Mouse (Mus musculus): ENCODE results near the gene Ptgfrn. TPM values are rescaled to one million over a fixed set of nuclear protein-coding genes. Genes with fewer than 3 reads are reported as not detected.

The Ptgfrn gene
- total and polyA plus RNA-seq, 3 experiments, result not detected

- TF ChIP-seq GABPA (IDR thresholded peaks at IDR 0.05; ENCODE audit: low read depth, low read length), result no peak
- H3K4me1 ChIP-seq (ENCODE audit: control insufficient read depth in 1 of 2, insufficient read depth in 2 of 2, low read length in 2 of 2), result no peaks in the 10 kb centered on the region
- H3K27ac ChIP-seq (ENCODE audit: control insufficient read depth, low read depth, low read length), result no peak overlapping the region
- no peaks in the 10 kb centered on the region for H3K79me2 ChIP-seq (ENCODE audit: control insufficient read depth, insufficient read depth, low read length, poor library complexity)
- no peak overlapping the region for H3K9ac ChIP-seq (ENCODE audit: control insufficient read depth, low read depth, low read length, poor library complexity, severe bottlenecking)
- DNase-seq (ENCODE audit: low read depth, low spot score), result no peak
- no peaks in the 10 kb centered on the region for H3K9me3 ChIP-seq (replicated peaks; ENCODE audit: insufficient read depth, low read length)
- no peaks in the 10 kb centered on the region for H3K36me3 ChIP-seq (ENCODE audit: control insufficient read depth in 1 of 2, insufficient read depth in 2 of 2, low read length in 2 of 2)
- H3K27me3 ChIP-seq (ENCODE audit: control insufficient read depth in 1 of 2, insufficient read depth in 2 of 2, low read length in 2 of 2), result no peaks in the 10 kb centered on the region; a peak in 1 of 4 replicates
- H3K4me3 ChIP-seq (ENCODE audit: control insufficient read depth in 1 of 2, insufficient read depth in 1 of 2, low read depth in 2 of 2, low read length in 2 of 2), result no peak overlapping the region
Measured at GRCm38 (mm10) chr3:101047586-101048275, 62.3 kb downstream of the Ptgfrn start.

GRCm38 (mm10) chr3:101045431-101045830 lies 64.6 kb downstream of the Ptgfrn start:
- Histone ChIP-seq H3K4me3 (ENCODE audit: control insufficient read depth in 1 of 2, insufficient read depth in 1 of 2, low read depth in 2 of 2, low read length in 2 of 2) (no peak overlapping the region), H3K27ac (ENCODE audit: control insufficient read depth, low read depth, low read length) (no peak overlapping the region), H3K27me3 (ENCODE audit: control insufficient read depth in 1 of 2, insufficient read depth in 2 of 2, low read length in 2 of 2) (no peaks in the 10 kb centered on the region), H3K36me3 (ENCODE audit: control insufficient read depth in 1 of 2, insufficient read depth in 2 of 2, low read length in 2 of 2) (no peaks in the 10 kb centered on the region), H3K9ac (ENCODE audit: control insufficient read depth, low read depth, low read length, poor library complexity, severe bottlenecking) (no peak overlapping the region), H3K9me3 (replicated peaks; ENCODE audit: insufficient read depth, low read length) (no peaks in the 10 kb centered on the region), H3K79me2 (ENCODE audit: control insufficient read depth, insufficient read depth, low read length, poor library complexity) (no peaks in the 10 kb centered on the region), H3K4me1 (ENCODE audit: control insufficient read depth in 1 of 2, insufficient read depth in 2 of 2, low read length in 2 of 2) (no peaks in the 10 kb centered on the region)
- DNase-seq (ENCODE audit: low read depth, low spot score), result no peak
- TF ChIP-seq JUND (IDR thresholded peaks at IDR 0.05; ENCODE audit: low read depth, low read length), result no peak
- no peak for TF ChIP-seq MYC (IDR thresholded peaks at IDR 0.05; ENCODE audit: low read depth, low read length)
- no peak for TF ChIP-seq RCOR1 (IDR thresholded peaks at IDR 0.05; ENCODE audit: low read depth, low read length)
- TF ChIP-seq UBTF (IDR thresholded peaks at IDR 0.05; ENCODE audit: borderline replicate concordance, insufficient read depth, low read depth, low read length), result no peak
- no peak for TF ChIP-seq SMC3 (IDR thresholded peaks at IDR 0.05; ENCODE audit: low read depth, low read length)

DNA sequence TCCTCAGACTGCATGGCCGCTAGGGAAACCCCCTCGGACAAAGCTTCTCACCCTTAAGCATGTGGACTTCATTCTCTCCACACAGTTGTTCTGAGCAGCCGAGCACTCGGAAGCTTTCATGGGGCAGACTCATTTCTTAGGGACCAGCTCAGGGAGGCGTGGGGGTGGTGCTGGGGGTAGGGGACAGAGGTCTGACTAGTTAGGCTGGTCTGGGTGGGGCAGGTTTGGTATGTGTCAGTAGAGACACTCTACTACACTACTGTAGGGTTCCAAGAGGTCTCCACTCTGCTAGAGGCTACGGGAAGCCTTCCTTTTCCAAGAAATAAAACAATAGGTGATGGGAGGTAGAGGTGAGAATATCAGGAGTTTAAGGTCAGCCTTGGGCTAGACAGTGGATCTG lies 65.4 kb downstream of the Ptgfrn start:
- no peak for DNase-seq (ENCODE audit: low read depth, low spot score)
- Histone ChIP-seq H3K4me1 (ENCODE audit: control insufficient read depth in 1 of 2, insufficient read depth in 2 of 2, low read length in 2 of 2) (no peaks in the 10 kb centered on the region), H3K36me3 (ENCODE audit: control insufficient read depth in 1 of 2, insufficient read depth in 2 of 2, low read length in 2 of 2) (no peaks in the 10 kb centered on the region), H3K4me3 (ENCODE audit: control insufficient read depth in 1 of 2, insufficient read depth in 1 of 2, low read depth in 2 of 2, low read length in 2 of 2) (no peak overlapping the region), H3K9ac (ENCODE audit: control insufficient read depth, low read depth, low read length, poor library complexity, severe bottlenecking) (no peak overlapping the region), H3K27ac (ENCODE audit: control insufficient read depth, low read depth, low read length) (no peak overlapping the region), H3K79me2 (ENCODE audit: control insufficient read depth, insufficient read depth, low read length, poor library complexity) (no peaks in the 10 kb centered on the region), H3K9me3 (replicated peaks; ENCODE audit: insufficient read depth, low read length) (no peaks in the 10 kb centered on the region), H3K27me3 (ENCODE audit: control insufficient read depth in 1 of 2, insufficient read depth in 2 of 2, low read length in 2 of 2) (no peaks in the 10 kb centered on the region)
- TF ChIP-seq SMC3 (IDR thresholded peaks at IDR 0.05; ENCODE audit: low read depth, low read length), result no peak
- no peak for TF ChIP-seq RAD21 (IDR thresholded peaks at IDR 0.05; ENCODE audit: low read depth, low read length)
- TF ChIP-seq USF1 (IDR thresholded peaks at IDR 0.05; ENCODE audit: low read depth, low read length), result no peak
- TF ChIP-seq CTCF (IDR thresholded peaks at IDR 0.05 in 2 of 3, conservative IDR thresholded peaks at IDR 0.05 in 1 of 3; ENCODE audit: control insufficient read depth in 1 of 3, insufficient read depth in 1 of 3, low read depth in 2 of 3, low read length in 3 of 3, poor library complexity in 1 of 3, severe bottlenecking in 1 of 3), result no peak
- no peak for TF ChIP-seq MAZ (IDR thresholded peaks at IDR 0.05; ENCODE audit: low read depth, low read length)
- TF ChIP-seq TBP (IDR thresholded peaks at IDR 0.05; ENCODE audit: low read depth, low read length), result no peak
- no peak for TF ChIP-seq MXI1 (IDR thresholded peaks at IDR 0.05; ENCODE audit: low read depth, low read length)
- no peak for TF ChIP-seq ZNF384 (IDR thresholded peaks at IDR 0.05; ENCODE audit: low read depth, low read length)
